Mouse (Mus musculus) MEL (cell line): ENCODE measurements around the gene Elfn1. TPM values are rescaled to one million over a fixed set of nuclear protein-coding genes. Genes with fewer than 3 reads are reported as not detected.

Experiments
- DNase-seq: peaks from one replicate; pipeline ENCODE4 v3.0.0; 2011; ENCODE audit warnings: low read depth, low spot score
- H3K27ac ChIP-seq: 2 replicates; pipeline ENCODE4 v1.5.1; 2012; ENCODE audit warnings: low read depth, mild to moderate bottlenecking, control low read depth, low read length, moderate library complexity; ENCODE audit not compliant: control insufficient read depth
- H3K27me3 ChIP-seq, 2 experiments: fragments of 150-350 bp in 1 of 2; sonication (generic) in 1 of 2; 2 replicates each; pipeline ENCODE4 v1.6.1; 2012; ENCODE audit warnings: low read length in 2 of 2, mild to moderate bottlenecking in 2 of 2, improper control_type of control experiment in 1 of 2, moderate library complexity in 1 of 2; ENCODE audit not compliant: insufficient read depth in 2 of 2, control insufficient read depth in 1 of 2
- H3K36me3 ChIP-seq, 2 experiments: 2 replicates each; pipeline ENCODE4 v1.6.1; 2012 to 2014; ENCODE audit warnings: low read length in 2 of 2, improper control_type of control experiment in 1 of 2, inconsistent platforms in 1 of 2, mild to moderate bottlenecking in 1 of 2; ENCODE audit not compliant: insufficient read depth in 2 of 2, control insufficient read depth in 1 of 2
- H3K4me1 ChIP-seq, 2 experiments: fragments of 150-350 bp in 1 of 2; sonication (generic) in 1 of 2; 2 replicates each; pipeline ENCODE4 v1.6.1; 2012; ENCODE audit warnings: low read length in 2 of 2, improper control_type of control experiment in 1 of 2, mild to moderate bottlenecking in 1 of 2; ENCODE audit not compliant: insufficient read depth in 2 of 2, control insufficient read depth in 1 of 2
- H3K4me3 ChIP-seq, 2 experiments: fragments of 150-350 bp in 1 of 2; sonication (generic) in 1 of 2; 2 replicates each; pipeline ENCODE4 v1.5.1; 2012; ENCODE audit warnings: low read depth in 2 of 2, low read length in 2 of 2, mild to moderate bottlenecking in 2 of 2, moderate library complexity in 2 of 2, control low read depth in 1 of 2, improper control_type of control experiment in 1 of 2; ENCODE audit not compliant: control insufficient read depth in 1 of 2, insufficient read depth in 1 of 2
- H3K79me2 ChIP-seq: 2 replicates; pipeline ENCODE4 v1.6.1; 2012; ENCODE audit warnings: mild to moderate bottlenecking, low read length, moderate library complexity; ENCODE audit not compliant: control insufficient read depth, poor library complexity, insufficient read depth
- H3K9ac ChIP-seq: 2 replicates; pipeline ENCODE4 v1.6.1; 2012; ENCODE audit warnings: low read depth, mild to moderate bottlenecking, control low read depth, low read length, moderate library complexity; ENCODE audit not compliant: control insufficient read depth, poor library complexity, severe bottlenecking
- H3K9me3 ChIP-seq: fragments of 150-350 bp; sonication (generic); replicated peaks from 2 replicates; pipeline ENCODE4 v1.6.1; 2012; ENCODE audit warnings: mild to moderate bottlenecking, low read length, improper control_type of control experiment, moderate library complexity; ENCODE audit not compliant: insufficient read depth
- BHLHE40 ChIP-seq: IDR thresholded peaks from 2 replicates; pipeline ENCODE4 v1.6.1; 2012; ENCODE audit warnings: low read depth, mild to moderate bottlenecking, inconsistent platforms, low read length, improper control_type of control experiment, borderline replicate concordance
- CHD1 ChIP-seq: IDR thresholded peaks from 2 replicates; pipeline ENCODE4 v1.6.1; 2012; ENCODE audit warnings: low read depth, mild to moderate bottlenecking, inconsistent platforms, low read length, improper control_type of control experiment
- CHD2 ChIP-seq: IDR thresholded peaks from 2 replicates; pipeline ENCODE4 v1.6.1; 2011; ENCODE audit warnings: low read length, improper control_type of control experiment
- CTCF ChIP-seq, 3 experiments: IDR thresholded peaks in 2 of 3; conservative IDR thresholded peaks in 1 of 3; 2 replicates each; pipeline ENCODE4 v1.5.1; 2011 to 2012; ENCODE audit warnings: low read length in 3 of 3, low read depth in 2 of 3, mild to moderate bottlenecking in 2 of 3, improper control_type of control experiment in 1 of 3, inconsistent platforms in 1 of 3, mixed read lengths in 1 of 3, moderate library complexity in 1 of 3; ENCODE audit not compliant: control insufficient read depth in 1 of 3, insufficient read depth in 1 of 3, poor library complexity in 1 of 3, severe bottlenecking in 1 of 3
- ELF1 ChIP-seq: IDR thresholded peaks from 2 replicates; pipeline ENCODE4 v1.6.1; 2014; ENCODE audit warnings: low read depth, mild to moderate bottlenecking, inconsistent platforms, low read length, improper control_type of control experiment, moderate library complexity
- ETS1 ChIP-seq: IDR thresholded peaks from 2 replicates; pipeline ENCODE4 v1.6.1; 2012; ENCODE audit warnings: low read depth, mild to moderate bottlenecking, inconsistent platforms, low read length, improper control_type of control experiment, moderate library complexity
- GATA1 ChIP-seq: IDR thresholded peaks from 2 replicates; pipeline ENCODE4 v1.6.1; 2011; ENCODE audit warnings: low read depth, low read length, improper control_type of control experiment
- KAT2A ChIP-seq: conservative IDR thresholded peaks from 2 replicates; pipeline ENCODE4 v1.6.1; 2012; ENCODE audit warnings: low read depth, low read length, improper control_type of control experiment, inconsistent platforms
- MAFK ChIP-seq: IDR thresholded peaks from 2 replicates; pipeline ENCODE4 v1.6.1; 2011; ENCODE audit warnings: low read depth, mild to moderate bottlenecking, low read length, improper control_type of control experiment, borderline replicate concordance
- MAX ChIP-seq: IDR thresholded peaks from 2 replicates; pipeline ENCODE4 v1.6.1; 2011; ENCODE audit warnings: low read length, improper control_type of control experiment
- MEF2A ChIP-seq: IDR thresholded peaks from 2 replicates; pipeline ENCODE4 v1.6.1; 2014; ENCODE audit warnings: low read depth, mild to moderate bottlenecking, inconsistent platforms, low read length, improper control_type of control experiment; ENCODE audit not compliant: poor library complexity, insufficient replicate concordance, severe bottlenecking; ENCODE audit errors: extremely low read depth
- MXI1 ChIP-seq: IDR thresholded peaks from 2 replicates; pipeline ENCODE4 v1.6.1; 2011; ENCODE audit warnings: mild to moderate bottlenecking, low read depth, low read length, improper control_type of control experiment
- NELFE ChIP-seq: IDR thresholded peaks from 2 replicates; pipeline ENCODE4 v1.6.1; 2011; ENCODE audit warnings: low read depth, low read length, improper control_type of control experiment
- NRF1 ChIP-seq: IDR thresholded peaks from 2 replicates; pipeline ENCODE4 v1.6.1; 2014; ENCODE audit warnings: low read depth, mild to moderate bottlenecking, inconsistent platforms, low read length, improper control_type of control experiment, moderate library complexity; ENCODE audit not compliant: poor library complexity, insufficient read depth, severe bottlenecking
- POLR2A ChIP-seq, 2 experiments: IDR thresholded peaks; 2 replicates each; pipeline ENCODE4 v1.6.1; 2011 to 2012; ENCODE audit warnings: low read length in 2 of 2, mild to moderate bottlenecking in 2 of 2, control low read depth in 1 of 2, improper control_type of control experiment in 1 of 2, low read depth in 1 of 2, moderate library complexity in 1 of 2; ENCODE audit not compliant: control insufficient read depth in 1 of 2, insufficient read depth in 1 of 2, poor library complexity in 1 of 2
- POLR2AphosphoS2 ChIP-seq: IDR thresholded peaks from 2 replicates; pipeline ENCODE4 v1.6.1; 2011; ENCODE audit warnings: low read length, improper control_type of control experiment
- RAD21 ChIP-seq: IDR thresholded peaks from 2 replicates; pipeline ENCODE4 v1.6.1; 2011; ENCODE audit warnings: mild to moderate bottlenecking, low read depth, low read length, improper control_type of control experiment
- RCOR1 ChIP-seq: IDR thresholded peaks from 2 replicates; pipeline ENCODE4 v1.6.1; 2012; ENCODE audit warnings: low read depth, mild to moderate bottlenecking, inconsistent platforms, low read length, improper control_type of control experiment
- SMC3 ChIP-seq: IDR thresholded peaks from 2 replicates; pipeline ENCODE4 v1.6.1; 2011; ENCODE audit warnings: low read depth, low read length, improper control_type of control experiment
- TBP ChIP-seq: IDR thresholded peaks from 2 replicates; pipeline ENCODE4 v1.8.0; 2011; ENCODE audit warnings: low read depth, low read length, improper control_type of control experiment
- TCF12 ChIP-seq: IDR thresholded peaks from 2 replicates; pipeline ENCODE4 v1.6.1; 2014; ENCODE audit warnings: low read depth, mild to moderate bottlenecking, inconsistent platforms, low read length, improper control_type of control experiment, moderate library complexity
- UBTF ChIP-seq: IDR thresholded peaks from 2 replicates; pipeline ENCODE4 v1.6.1; 2012; ENCODE audit warnings: low read depth, mild to moderate bottlenecking, inconsistent platforms, low read length, improper control_type of control experiment, moderate library complexity, borderline replicate concordance; ENCODE audit not compliant: insufficient read depth
- USF1 ChIP-seq: IDR thresholded peaks from 2 replicates; pipeline ENCODE4 v1.6.1; 2014; ENCODE audit warnings: low read depth, mild to moderate bottlenecking, inconsistent platforms, low read length, improper control_type of control experiment, moderate library complexity
- USF2 ChIP-seq, 2 experiments: IDR thresholded peaks; 2 replicates each; pipeline ENCODE4 v1.6.1; 2011 to 2012; ENCODE audit warnings: improper control_type of control experiment in 2 of 2, low read length in 2 of 2, borderline replicate concordance in 1 of 2, inconsistent platforms in 1 of 2, low read depth in 1 of 2, mild to moderate bottlenecking in 1 of 2; ENCODE audit not compliant: insufficient read depth in 1 of 2
- ZKSCAN1 ChIP-seq: IDR thresholded peaks from 2 replicates; pipeline ENCODE4 v1.6.1; 2012; ENCODE audit warnings: low read depth, mild to moderate bottlenecking, inconsistent platforms, low read length, improper control_type of control experiment, moderate library complexity
- polyA plus RNA-seq, 2 experiments: library from polyadenylated mRNA; stranded (reverse) in 1 of 2; unstranded in 1 of 2; fragments of >175 nt in 1 of 2; fragments of >200 nt in 1 of 2; gene quantifications; 2 replicates each; pipeline versions ENCODE4 v1.2.1 to v1.2.4; 2012; ENCODE audit warnings: low replicate concordance in 2 of 2, low read depth in 1 of 2; ENCODE audit not compliant: insufficient read length in 2 of 2, insufficient read depth in 1 of 2, missing spikeins in 1 of 2
- total RNA-seq: library from RNA; depleted of rRNA; stranded (reverse); fragments of 300-350 nt; gene quantifications from 2 replicates; pipeline ENCODE4 v1.2.3, GENCODE M21; 2012

Gene Elfn1
- total and polyA plus RNA-seq, 3 experiments = 0.08 TPM; not detected in 2

GRCm38 (mm10) chr5:139932595-139933271 lies 25.0 kb downstream of the Elfn1 start:
- TF ChIP-seq RCOR1 (no peak), BHLHE40 (no peak), MEF2A (no peak), POLR2AphosphoS2 (no peak), NRF1 (no peak), RAD21 (no peak), TBP (no peak), GATA1 (no peak), CHD1 (no peak), UBTF (no peak), USF1 (no peak), MXI1 (no peak), POLR2A (IDR thresholded peaks at IDR 0.05; ENCODE audit: control insufficient read depth in 1 of 2, insufficient read depth in 1 of 2, low read depth in 1 of 2, low read length in 2 of 2, poor library complexity in 1 of 2) (no peak)
- TF ChIP-seq, all 39 proteins: peak for 0

GRCm38 (mm10) chr5:139933476-139933875 lies 25.7 kb downstream of the Elfn1 start:
- peaks cover 0 to under 1% of the 10 kb centered on the region in 2 experiments; a peak in 1 of 4 replicates for H3K27me3 ChIP-seq
- no peak overlapping the region for H3K4me3 ChIP-seq
- H3K9me3 ChIP-seq = no peaks in the 10 kb centered on the region; the same call in 1 of the 2 replicates
- H3K4me1 ChIP-seq = peaks cover 0 to 21% of the 10 kb centered on the region in 2 experiments; a peak in 2 of 4 replicates
- peak; percentile 66 for DNase-seq
- no peak overlapping the region for H3K9ac ChIP-seq
- no peaks in the 10 kb centered on the region for H3K79me2 ChIP-seq
- H3K27ac ChIP-seq = no peak overlapping the region
- TF ChIP-seq USF2 (IDR thresholded peaks at IDR 0.05; ENCODE audit: borderline replicate concordance in 1 of 2, insufficient read depth in 1 of 2, low read depth in 1 of 2, low read length in 2 of 2) = no peak
- TF ChIP-seq NELFE = no peak
- peak; percentile 64 to 90 (median 65) for TF ChIP-seq CTCF (IDR thresholded peaks at IDR 0.05 in 2 of 3, conservative IDR thresholded peaks at IDR 0.05 in 1 of 3; ENCODE audit: control insufficient read depth in 1 of 3, insufficient read depth in 1 of 3, low read depth in 2 of 3, low read length in 3 of 3, poor library complexity in 1 of 3, severe bottlenecking in 1 of 3)
- TF ChIP-seq RCOR1 = no peak
- TF ChIP-seq MAFK = no peak
- TF ChIP-seq KAT2A = no peak
- no peak for TF ChIP-seq POLR2A (IDR thresholded peaks at IDR 0.05; ENCODE audit: control insufficient read depth in 1 of 2, insufficient read depth in 1 of 2, low read depth in 1 of 2, low read length in 2 of 2, poor library complexity in 1 of 2)
- TF ChIP-seq ZKSCAN1 = no peak
- TF ChIP-seq ETS1 = no peak
- TF ChIP-seq TBP = no peak
- peak; percentile 33 for TF ChIP-seq SMC3
- TF ChIP-seq RAD21 = peak; percentile 10
- no peak for TF ChIP-seq MAX
- TF ChIP-seq GATA1 = no peak
- no peak for TF ChIP-seq TCF12
- no peak for TF ChIP-seq ELF1
- no peak for TF ChIP-seq CHD2
- no peaks in the 10 kb centered on the region for H3K36me3 ChIP-seq

More at GRCm38 (mm10) chr5:139932595-139933271, 25.0 kb downstream of the Elfn1 start:
- Histone ChIP-seq H3K9me3 (no peaks in the 10 kb centered on the region), H3K4me1 (peaks cover 0 to 21% of the 10 kb centered on the region in 2 experiments; a peak in 2 of 4 replicates), H3K27me3 (peaks cover 0 to 1% of the 10 kb centered on the region in 2 experiments; a peak in 1 of 4 replicates), H3K36me3 (no peaks in the 10 kb centered on the region), H3K4me3 (no peak overlapping the region), H3K79me2 (no peaks in the 10 kb centered on the region), H3K27ac (no peak overlapping the region), H3K9ac (no peak overlapping the region)
- peak; percentile 44 for DNase-seq
